Mouse (Mus musculus) layer of hippocampus, postnatal 14 days (tissue): ENCODE results near the gene Pdx1. TPM values are rescaled to one million over a fixed set of nuclear protein-coding genes. Genes with fewer than 3 reads are reported as not detected.

Source experiments
- DNase-seq, 2 experiments: peaks; one replicate each; pipeline ENCODE4 v3.0.0; 2021 to 2022; ENCODE audit warnings: low spot score in 2 of 2, mixed read lengths in 1 of 2
- long read RNA-seq, 2 experiments: library from polyadenylated mRNA; stranded (forward); transcript quantifications; one replicate each; pipeline ENCODE4 v2.0.0; 2021
- total RNA-seq, 2 experiments: library from RNA; stranded (reverse); gene quantifications; 2 replicates each; pipeline ENCODE4 v1.2.3; 2021

The Pdx1 gene
- not detected for total RNA-seq
- long read RNA-seq, experiment 1 = 0 reads
- long read RNA-seq, experiment 2 = 0 reads

DNA sequence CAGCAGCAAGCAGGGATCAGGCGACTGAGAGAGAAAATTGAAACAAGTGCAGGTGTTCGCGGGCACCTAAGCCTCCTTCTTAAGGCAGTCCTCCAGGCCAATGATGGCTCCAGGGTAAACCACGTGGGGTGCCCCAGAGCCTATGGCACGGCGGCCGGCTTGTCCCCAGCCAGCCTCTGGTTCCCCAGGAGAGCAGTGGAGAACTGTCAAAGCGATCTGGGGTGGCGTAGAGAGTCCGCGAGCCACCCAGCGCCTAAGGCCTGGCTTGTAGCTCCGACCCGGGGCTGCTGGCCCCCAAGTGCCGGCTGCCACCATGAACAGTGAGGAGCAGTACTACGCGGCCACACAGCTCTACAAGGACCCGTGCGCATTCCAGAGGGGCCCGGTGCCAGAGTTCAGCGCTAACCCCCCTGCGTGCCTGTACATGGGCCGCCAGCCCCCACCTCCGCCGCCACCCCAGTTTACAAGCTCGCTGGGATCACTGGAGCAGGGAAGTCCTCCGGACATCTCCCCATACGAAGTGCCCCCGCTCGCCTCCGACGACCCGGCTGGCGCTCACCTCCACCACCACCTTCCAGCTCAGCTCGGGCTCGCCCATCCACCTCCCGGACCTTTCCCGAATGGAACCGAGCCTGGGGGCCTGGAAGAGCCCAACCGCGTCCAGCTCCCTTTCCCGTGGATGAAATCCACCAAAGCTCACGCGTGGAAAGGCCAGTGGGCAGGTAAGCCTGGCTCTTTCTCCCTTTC, at the start of gene Pdx1:
TSS of gene Pdx1 (plus strand) at position 34 of the 747 bp plus-strand sequence.
- no peak for DNase-seq

GRCm38 (mm10) chr5:147227354-147228112, 42.2 kb upstream of the Pdx1 start:
- peak; percentile 73 to 79 for DNase-seq

DNA sequence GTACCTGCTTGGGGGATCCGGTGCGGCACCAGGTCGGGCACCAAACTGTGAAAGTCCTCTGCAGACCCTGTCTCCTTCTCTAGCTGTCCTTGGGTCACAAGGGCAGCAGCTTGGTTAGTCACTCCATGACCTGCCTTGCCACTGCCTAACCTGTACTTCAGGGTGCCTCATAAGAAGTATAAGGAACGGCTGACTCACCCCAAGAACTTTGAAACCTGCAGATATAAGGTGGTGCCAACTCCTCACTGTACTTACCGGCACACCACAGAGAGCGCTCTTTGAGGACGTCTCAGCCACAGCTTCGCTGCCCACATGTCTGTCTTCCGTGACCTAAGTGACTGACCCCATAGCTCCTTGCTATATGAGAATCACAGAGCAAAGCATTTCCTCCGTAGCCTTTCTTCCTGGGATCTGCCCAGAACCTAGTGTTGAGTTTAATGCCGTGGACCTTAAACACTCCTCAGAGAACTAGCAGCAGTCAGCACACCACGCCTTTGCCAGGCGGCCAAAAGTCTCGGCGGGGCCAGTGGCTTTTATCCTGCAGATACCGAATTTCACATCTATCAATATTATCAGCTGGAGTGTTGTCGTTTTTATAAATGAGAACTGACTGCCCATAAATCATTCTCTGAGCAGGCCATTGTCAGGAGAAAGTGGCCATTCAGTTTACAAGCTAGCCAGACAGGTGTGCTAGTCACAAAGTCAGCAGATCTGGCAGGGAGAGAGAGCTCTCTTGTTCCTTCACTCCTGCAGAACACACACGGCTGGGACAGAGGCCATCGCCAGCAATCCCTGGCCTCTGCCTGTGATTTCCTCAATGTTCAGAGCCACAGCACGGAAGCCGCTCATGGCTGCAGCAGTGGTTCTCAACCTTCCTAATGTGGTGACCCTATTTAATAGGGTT, 34.1 kb upstream of the Pdx1 start:
- DNase-seq = no peak

DNA sequence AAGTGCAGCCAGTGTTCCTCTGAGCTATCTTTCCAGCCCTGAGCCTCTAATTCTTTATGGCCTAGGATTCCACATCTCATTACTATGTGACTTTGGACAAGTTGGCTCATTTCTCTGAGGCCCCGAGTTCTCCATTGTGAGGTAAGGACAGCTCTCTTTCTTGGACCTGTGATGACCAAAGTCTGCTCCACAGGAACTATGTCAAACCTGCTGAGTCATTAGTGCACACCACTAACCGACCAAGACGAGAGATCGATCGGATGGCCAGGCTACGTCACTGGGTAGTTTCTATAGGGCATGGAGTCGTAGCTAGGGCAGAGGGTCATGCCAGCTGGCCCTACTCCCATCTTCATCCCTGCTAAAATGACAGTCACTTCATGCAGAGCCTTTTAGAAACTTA, 25.9 kb upstream of the Pdx1 start:
- no peak for DNase-seq

DNA sequence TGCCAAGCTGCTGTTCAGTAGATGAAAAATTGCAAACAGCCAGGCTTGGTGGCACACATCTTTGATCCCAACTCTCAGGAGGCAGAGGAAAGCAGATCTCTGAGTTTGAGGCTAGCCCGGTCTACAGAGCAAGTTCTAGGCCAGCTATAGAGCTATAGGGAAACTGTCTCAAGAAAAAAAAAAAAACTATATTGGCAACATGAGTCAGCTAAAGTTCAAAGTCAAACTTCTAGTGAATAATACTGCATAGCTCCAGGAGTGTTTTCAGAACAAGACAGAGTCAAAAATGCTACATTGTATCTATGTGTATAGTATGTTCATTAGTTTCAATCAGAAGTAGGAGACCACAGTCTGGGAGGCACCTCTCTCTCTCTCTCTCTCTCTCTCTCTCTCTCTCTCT, 9.6 kb upstream of the Pdx1 start:
- DNase-seq = no peak

- no peak for DNase-seq
Measured at GRCm38 (mm10) chr5:147260778-147261177, 9.0 kb upstream of the Pdx1 start.

GRCm38 (mm10) chr5:147261899-147262541, 7.7 kb upstream of the Pdx1 start:
- DNase-seq = no peak

GRCm38 (mm10) chr5:147263945-147264344, 5.8 kb upstream of the Pdx1 start:
- no peak for DNase-seq

GRCm38 (mm10) chr5:147267434-147267833, 2.3 kb upstream of the Pdx1 start:
- no peak for DNase-seq

- DNase-seq = no peak
Measured at GRCm38 (mm10) chr5:147268728-147269127, 1.0 kb upstream of the Pdx1 start.

DNA sequence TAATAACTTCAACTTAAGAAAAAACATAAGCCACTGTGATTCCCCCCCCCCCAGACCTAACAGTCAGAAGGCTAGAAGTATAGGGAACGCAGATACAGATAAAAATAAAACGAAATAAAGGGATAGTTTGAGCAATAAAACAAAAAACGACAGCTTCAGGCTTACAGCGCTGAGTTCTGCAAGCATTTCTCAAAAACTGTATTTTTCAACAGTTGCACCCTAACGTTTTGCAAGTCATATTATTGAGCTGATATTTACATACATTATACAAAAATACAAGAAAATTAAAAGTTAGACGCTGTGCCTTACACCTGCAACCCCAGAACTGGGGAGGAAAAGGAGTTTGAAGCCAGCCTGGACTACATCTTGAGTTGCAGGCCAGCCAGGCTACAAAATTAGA, 388 bp upstream of the Pdx1 start:
- no peak for DNase-seq

GRCm38 (mm10) chr5:147270673-147271655, 1.2 kb downstream of the Pdx1 start:
- no peak for DNase-seq

DNA sequence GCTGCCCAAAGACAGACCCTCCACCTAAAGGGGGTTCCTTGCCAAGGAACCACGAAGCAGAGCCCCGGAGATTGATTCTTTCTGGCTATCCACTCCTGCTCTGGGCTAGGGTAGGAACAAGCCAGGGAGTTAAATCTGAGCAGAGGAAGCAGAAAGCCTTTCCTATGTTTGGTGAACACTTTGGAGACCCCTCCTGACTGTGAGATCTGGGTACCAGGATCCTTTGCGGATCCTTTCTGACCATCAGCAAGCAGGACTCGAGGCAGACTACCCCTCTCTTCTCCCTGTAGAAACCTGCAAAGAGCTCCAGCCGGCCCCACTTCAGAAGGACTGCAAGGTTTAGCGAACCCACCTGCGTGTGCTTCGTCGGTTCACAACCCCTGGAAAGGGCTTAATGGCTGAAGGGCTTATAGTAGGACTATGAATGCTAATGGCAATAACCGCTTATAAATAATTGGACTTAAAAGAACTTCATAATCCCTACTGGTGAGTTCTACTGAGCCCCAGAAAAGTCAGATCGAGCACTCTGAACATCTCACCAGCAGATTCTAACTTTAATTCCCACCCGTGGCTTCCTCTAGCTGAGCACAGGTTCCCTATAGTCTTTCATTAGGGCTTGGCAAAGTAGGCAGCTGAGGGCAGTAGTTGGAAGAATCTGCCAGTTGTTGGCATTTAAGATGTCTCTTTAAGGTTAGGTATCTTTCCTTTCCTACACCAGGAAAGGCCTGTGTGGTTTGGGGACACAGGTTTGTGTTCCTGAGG, 2.5 kb downstream of the Pdx1 start:
- DNase-seq = no peak

GRCm38 (mm10) chr5:147272808-147273345, 3.1 kb downstream of the Pdx1 start:
- DNase-seq = no peak

DNA sequence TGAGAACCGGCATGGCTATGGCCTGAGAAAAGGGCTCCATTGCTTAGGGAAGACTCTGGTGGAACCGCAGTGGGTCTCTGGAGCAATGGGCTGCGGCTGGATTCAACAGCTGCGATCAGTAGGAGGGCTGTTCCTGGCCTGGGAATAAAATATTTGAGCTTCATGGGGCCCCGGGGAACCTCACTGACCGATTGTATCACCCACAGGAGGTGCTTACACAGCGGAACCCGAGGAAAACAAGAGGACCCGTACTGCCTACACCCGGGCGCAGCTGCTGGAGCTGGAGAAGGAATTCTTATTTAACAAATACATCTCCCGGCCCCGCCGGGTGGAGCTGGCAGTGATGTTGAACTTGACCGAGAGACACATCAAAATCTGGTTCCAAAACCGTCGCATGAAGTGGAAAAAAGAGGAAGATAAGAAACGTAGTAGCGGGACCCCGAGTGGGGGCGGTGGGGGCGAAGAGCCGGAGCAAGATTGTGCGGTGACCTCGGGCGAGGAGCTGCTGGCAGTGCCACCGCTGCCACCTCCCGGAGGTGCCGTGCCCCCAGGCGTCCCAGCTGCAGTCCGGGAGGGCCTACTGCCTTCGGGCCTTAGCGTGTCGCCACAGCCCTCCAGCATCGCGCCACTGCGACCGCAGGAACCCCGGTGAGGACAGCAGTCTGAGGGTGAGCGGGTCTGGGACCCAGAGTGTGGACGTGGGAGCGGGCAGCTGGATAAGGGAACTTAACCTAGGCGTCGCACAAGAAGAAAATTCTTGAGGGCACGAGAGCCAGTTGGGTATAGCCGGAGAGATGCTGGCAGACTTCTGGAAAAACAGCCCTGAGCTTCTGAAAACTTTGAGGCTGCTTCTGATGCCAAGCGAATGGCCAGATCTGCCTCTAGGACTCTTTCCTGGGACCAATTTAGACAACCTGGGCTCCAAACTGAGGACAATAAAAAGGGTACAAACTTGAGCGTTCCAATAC, 4.7 kb downstream of the Pdx1 start:
- no peak for DNase-seq

GRCm38 (mm10) chr5:147275761-147276160, 6.0 kb downstream of the Pdx1 start:
- no peak for DNase-seq

GRCm38 (mm10) chr5:147276701-147277546, 7.2 kb downstream of the Pdx1 start:
- no peak for DNase-seq
